ENCODE assay signal across 10 mouse cellular contexts in the genomic region with DNA sequence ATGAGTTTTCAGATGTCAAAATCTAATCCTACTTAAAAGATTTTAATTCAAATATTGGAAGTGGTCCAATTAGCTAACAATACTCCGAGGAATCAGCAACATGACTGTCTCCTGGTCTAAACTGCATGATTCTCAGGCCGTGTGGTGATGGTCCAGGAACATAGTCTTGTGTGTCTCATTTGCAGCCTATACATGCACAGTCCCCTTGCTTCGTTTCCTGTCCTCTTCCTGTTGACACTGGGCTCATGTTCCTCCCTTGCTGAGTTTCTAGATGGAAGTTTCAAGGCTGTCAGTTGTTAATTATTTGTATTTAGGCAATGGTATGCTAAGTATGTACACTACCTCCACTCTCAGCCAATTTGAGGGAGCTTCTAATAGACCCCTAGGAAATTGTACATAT.
"Had no signal": no experiment of that assay in that cellular context is flagged by ENCODE, and none has a peak within 500 bp of the region (broad histone marks: within the 10 kb centered on the region; RNA-seq: fewer than 3 reads in every experiment).

No protein-coding gene starts in this region.

- H3K9me3 ChIP-seq: limb, embryonic 12.5 days; midbrain, embryonic 12.5 days; neural tube, embryonic 15.5 days had no signal

- H3K27me3 ChIP-seq: limb, embryonic 12.5 days; midbrain, embryonic 12.5 days; neural tube, embryonic 15.5 days had no signal

- H3K9ac ChIP-seq: limb, embryonic 12.5 days; midbrain, embryonic 12.5 days; neural tube, embryonic 15.5 days had no signal

- H3K27ac ChIP-seq: hindbrain, postnatal 0 days; limb, embryonic 12.5 days; midbrain, embryonic 12.5 days; neural tube, embryonic 15.5 days had no signal

- ATAC-seq: hindbrain, postnatal 0 days; midbrain, embryonic 16.5 days had no signal

- H3K4me1 ChIP-seq: limb, embryonic 12.5 days; midbrain, embryonic 12.5 days; neural tube, embryonic 15.5 days had no signal

- H3K4me3 ChIP-seq: limb, embryonic 12.5 days; midbrain, embryonic 12.5 days; neural tube, embryonic 15.5 days had no signal

- DNase-seq: kidney, adult 8-10 months; kidney, postnatal 36 days; lung, adult 18-20 months; lung, postnatal 4 days; right cerebral cortex, adult 18-20 months had no signal

- H3K4me2 ChIP-seq: limb, embryonic 12.5 days; midbrain, embryonic 12.5 days; neural tube, embryonic 15.5 days had no signal
